Mouse (Mus musculus): ENCODE results near the gene Cebpz. TPM values are rescaled to one million over a fixed set of nuclear protein-coding genes. Genes with fewer than 3 reads are reported as not detected.

Cebpz gene
- 44.2 and 51.1 TPM in 2 replicates for polyA plus RNA-seq (2015; fragmentation: Nextera tagmentation; extraction: Ambion mirVana)

DNA sequence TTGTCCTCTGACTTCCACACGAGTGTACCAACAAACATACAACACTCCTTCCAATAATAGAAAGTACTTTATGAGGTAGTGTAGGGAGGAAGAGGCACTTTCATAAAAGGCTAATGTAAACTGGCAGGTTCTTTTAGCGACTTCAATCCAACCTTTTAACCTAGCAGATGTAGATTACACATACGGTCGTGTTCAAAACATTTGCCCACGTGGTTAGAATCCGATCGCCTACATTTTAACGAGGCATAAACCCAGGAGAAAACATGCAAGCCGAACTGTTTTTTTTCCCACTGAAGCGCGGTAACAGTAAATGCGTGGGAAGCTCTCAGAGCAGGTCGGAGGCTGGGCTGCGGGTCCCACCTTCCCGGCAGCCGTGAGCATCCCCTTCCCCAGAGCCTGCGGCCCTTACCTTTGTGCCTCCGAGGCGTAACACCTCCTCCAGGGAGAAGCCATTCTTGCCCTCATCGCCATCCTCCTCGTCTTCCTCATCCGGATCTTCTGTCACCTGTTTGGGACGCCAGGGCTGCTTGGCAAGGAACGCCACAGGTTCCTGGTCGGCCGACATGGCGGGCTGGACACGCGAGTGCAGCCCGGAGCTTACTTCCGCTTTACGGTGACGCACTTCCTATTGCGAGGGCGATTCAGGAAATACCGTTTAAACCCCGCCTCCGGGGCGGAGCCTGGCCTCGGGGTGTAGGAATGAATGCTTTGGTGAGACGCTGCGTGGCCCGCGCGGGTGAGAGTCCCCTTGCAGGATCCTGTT lies at the start of gene Cebpz, which contains the start of gene Ndufaf7:
TSS of gene Cebpz (minus strand) at position 601 of the 763 bp plus-strand sequence.
TSS of gene Ndufaf7 (plus strand) at position 671 of the 763 bp plus-strand sequence.
- peak within 1 kb of the TSS; percentile 53 for H3K27ac ChIP-seq
- H3K4me1 ChIP-seq (replicated peaks), result peaks cover 47% of the 10 kb centered on the region
- WGBS (ENCODE audit: insufficient replicate concordance), result under 1% methylated on average over 45 of the region's 45 CpGs
- H3K4me3 ChIP-seq (replicated peaks), result peak within 1 kb of the TSS; percentile 91
- peak within 1 kb of the TSS; percentile 83 for H3K4me2 ChIP-seq
- no peaks in the 10 kb centered on the region for H3K27me3 ChIP-seq
- peaks cover 46% of the 10 kb centered on the region for H3K36me3 ChIP-seq
- DNase-seq (peak; percentile 98), ATAC-seq (ENCODE audit: low read depth) (peak; percentile 99)
- no peaks in the 10 kb centered on the region for H3K9me3 ChIP-seq (replicated peaks)
- peak within 1 kb of the TSS; percentile 84 for H3K9ac ChIP-seq

GRCm38 (mm10) chr17:78983736-78984135 lies 46.9 kb upstream of the Cebpz start:
- Histone ChIP-seq H3K4me3 (replicated peaks) (no peak overlapping the region), H3K9me3 (replicated peaks) (no peaks in the 10 kb centered on the region), H3K9ac (no peak overlapping the region), H3K27me3 (no peaks in the 10 kb centered on the region), H3K36me3 (peaks cover 13% of the 10 kb centered on the region), H3K4me1 (replicated peaks) (peaks cover 2% of the 10 kb centered on the region; the same call in 1 of the 2 replicates), H3K4me2 (no peak overlapping the region), H3K27ac (no peak overlapping the region)
- DNase-seq, result no peak
- no peak for ATAC-seq (ENCODE audit: low read depth)
- 77% methylated on average over 3 of the region's 3 CpGs for WGBS (ENCODE audit: insufficient replicate concordance)

- Histone ChIP-seq H3K27me3 (no peaks in the 10 kb centered on the region), H3K4me3 (replicated peaks) (no peak overlapping the region), H3K27ac (no peak overlapping the region), H3K4me2 (no peak overlapping the region), H3K9ac (no peak overlapping the region), H3K36me3 (peaks cover 13% of the 10 kb centered on the region), H3K4me1 (replicated peaks) (peaks cover 2% of the 10 kb centered on the region; the same call in 1 of the 2 replicates), H3K9me3 (replicated peaks) (no peaks in the 10 kb centered on the region)
- ATAC-seq (ENCODE audit: low read depth) (no peak), DNase-seq (no peak)
- 84% methylated on average over 8 of the region's 8 CpGs for WGBS (ENCODE audit: insufficient replicate concordance)
Measured at GRCm38 (mm10) chr17:78983166-78983565, 46.3 kb upstream of the Cebpz start.

DNA sequence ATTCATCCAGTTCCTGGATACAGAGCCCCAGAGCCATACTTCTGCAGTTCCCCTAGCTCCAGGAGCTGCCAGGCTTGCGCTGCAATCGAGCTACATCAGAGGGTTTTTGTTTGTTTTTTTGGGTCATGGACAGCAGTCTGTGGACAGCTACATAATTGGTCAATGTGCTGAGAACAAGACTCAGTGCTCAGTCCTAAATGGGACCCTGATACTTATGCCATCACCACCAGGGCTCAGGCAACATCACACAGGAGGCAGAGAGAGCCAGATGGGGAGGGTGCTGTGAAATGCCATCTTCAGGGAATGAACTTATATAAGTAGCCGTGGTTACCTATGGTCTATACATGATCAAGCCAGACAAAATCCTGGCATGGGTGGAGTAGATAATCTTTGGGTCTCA lies 31.6 kb upstream of the Cebpz start:
- Histone ChIP-seq H3K9me3 (replicated peaks) (no peaks in the 10 kb centered on the region), H3K9ac (no peak overlapping the region), H3K4me3 (replicated peaks) (no peak overlapping the region), H3K4me1 (replicated peaks) (no peaks in the 10 kb centered on the region), H3K4me2 (no peak overlapping the region), H3K27me3 (no peaks in the 10 kb centered on the region), H3K36me3 (peaks cover 20% of the 10 kb centered on the region), H3K27ac (no peak overlapping the region)
- DNase-seq (no peak), ATAC-seq (ENCODE audit: low read depth) (no peak)
- WGBS (ENCODE audit: insufficient replicate concordance), result 72% methylated on average over 3 of the region's 3 CpGs

DNA sequence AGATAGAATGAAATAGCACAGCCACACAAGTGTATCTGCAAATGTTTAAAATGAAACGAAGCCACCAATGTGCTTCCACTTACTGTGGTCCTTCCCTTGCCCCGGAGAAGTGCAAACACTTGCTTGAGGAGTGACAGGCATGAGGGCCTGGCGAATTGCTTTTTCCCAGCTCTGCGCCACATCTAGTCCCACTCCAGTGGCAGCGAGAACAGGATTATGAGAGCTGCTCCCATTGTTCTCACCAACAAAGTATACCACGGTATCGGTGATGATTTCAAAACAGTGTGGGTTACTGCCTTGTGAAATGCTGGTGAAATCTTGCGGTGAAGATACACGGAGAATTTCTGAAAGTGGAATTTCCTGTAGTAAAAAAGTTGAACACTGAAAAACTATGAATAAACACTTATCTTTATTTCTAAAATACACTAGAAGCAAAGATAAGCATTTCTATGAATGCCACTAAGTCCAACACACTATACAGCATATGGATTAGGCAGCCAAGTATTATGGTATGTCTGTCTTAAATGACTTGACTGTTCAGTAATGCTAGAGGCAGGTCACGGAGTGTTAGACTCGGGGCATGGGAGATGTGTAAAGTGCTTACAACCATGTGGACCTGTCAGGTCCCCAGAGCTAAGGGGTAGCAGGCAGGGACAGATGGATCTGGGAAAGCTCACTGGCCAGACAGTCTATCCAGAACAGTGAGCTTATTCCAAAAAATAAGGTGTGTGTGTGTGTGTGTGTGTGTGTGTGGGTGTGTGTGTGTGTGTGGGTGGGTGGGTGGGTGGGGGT lies 29.4 kb upstream of the Cebpz start:
- DNase-seq (no peak), ATAC-seq (ENCODE audit: low read depth) (no peak)
- Histone ChIP-seq H3K27me3 (no peaks in the 10 kb centered on the region), H3K27ac (no peak overlapping the region), H3K9ac (no peak overlapping the region), H3K4me3 (replicated peaks) (no peak overlapping the region), H3K9me3 (replicated peaks) (no peaks in the 10 kb centered on the region), H3K4me1 (replicated peaks) (no peaks in the 10 kb centered on the region), H3K4me2 (no peak overlapping the region), H3K36me3 (peaks cover 27% of the 10 kb centered on the region)
- WGBS (ENCODE audit: insufficient replicate concordance), result 77% methylated on average over 11 of the region's 11 CpGs

DNA sequence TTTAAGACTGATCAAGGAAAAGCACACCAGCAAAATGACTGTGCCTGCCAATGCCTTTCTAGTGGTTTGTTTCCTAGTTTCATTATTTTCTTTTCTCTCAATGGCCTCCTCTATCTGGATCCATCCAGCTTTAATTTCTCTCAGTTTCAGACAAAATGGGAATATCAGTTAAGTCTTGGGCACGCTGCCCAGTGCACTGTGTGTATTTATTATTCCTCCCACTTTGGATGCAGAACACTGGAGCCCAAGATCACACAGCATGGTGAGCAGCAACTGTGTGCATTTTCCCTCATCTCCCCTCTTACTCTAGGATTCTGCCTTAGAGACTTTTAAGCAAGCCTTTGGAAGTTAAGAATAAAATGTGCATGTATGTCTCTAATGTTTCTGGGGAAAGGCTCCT lies 27.5 kb upstream of the Cebpz start:
- Histone ChIP-seq H3K4me2 (no peak overlapping the region), H3K9ac (no peak overlapping the region), H3K36me3 (peaks cover 34% of the 10 kb centered on the region), H3K27me3 (no peaks in the 10 kb centered on the region), H3K4me1 (replicated peaks) (no peaks in the 10 kb centered on the region), H3K4me3 (replicated peaks) (no peak overlapping the region), H3K27ac (no peak overlapping the region), H3K9me3 (replicated peaks) (no peaks in the 10 kb centered on the region)
- WGBS (ENCODE audit: insufficient replicate concordance), result 73% methylated on average over 1 of the region's 1 CpGs
- ATAC-seq (ENCODE audit: low read depth), result no peak
- DNase-seq, result no peak

DNA sequence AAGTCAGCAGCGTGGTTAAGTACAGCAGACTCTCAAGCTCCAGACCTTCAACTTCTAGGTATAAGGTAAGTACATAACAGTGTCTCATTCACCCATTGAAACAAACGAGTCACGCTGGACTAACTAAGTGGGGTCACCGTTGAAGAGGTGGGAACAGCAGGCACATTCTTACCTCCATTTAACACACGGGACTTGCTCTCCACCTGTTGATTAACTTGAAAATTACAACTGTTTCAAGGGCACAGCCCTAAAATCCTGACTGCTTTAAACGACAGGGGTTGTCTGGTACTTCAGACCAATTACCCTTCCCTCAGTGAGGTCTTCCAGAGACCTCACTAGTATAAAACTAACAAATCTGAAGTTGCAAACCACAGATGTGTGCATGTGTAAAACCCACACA lies 22.6 kb upstream of the Cebpz start:
- no peak overlapping the region for H3K4me2 ChIP-seq
- no peaks in the 10 kb centered on the region for H3K4me1 ChIP-seq (replicated peaks)
- no peak overlapping the region for H3K4me3 ChIP-seq (replicated peaks)
- no peaks in the 10 kb centered on the region for H3K27me3 ChIP-seq
- ATAC-seq (ENCODE audit: low read depth) (no peak), DNase-seq (no peak)
- no peak overlapping the region for H3K27ac ChIP-seq
- H3K9ac ChIP-seq, result no peak overlapping the region
- H3K9me3 ChIP-seq (replicated peaks), result no peaks in the 10 kb centered on the region
- 72% methylated on average over 6 of the region's 6 CpGs for WGBS (ENCODE audit: insufficient replicate concordance)
- peaks cover 46% of the 10 kb centered on the region for H3K36me3 ChIP-seq

DNA sequence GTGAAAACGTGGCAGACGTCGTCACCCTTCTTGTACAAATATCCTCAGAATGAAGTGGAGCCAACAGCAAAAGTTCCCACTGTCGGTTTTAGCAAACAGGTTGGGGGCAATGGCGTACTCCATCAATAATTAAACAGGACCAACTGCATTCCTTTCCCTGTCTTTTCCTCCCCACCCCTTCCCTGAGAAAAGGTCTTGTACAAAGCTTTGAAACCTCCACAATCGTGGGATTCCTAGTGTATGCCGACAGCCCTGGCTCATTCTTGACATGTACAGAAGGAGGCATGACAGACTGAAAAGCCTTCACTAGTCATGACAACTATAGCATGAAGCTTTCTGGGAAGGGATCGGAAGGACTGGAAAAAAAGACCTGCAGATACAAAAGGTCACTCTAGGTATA lies 16.4 kb upstream of the Cebpz start:
- DNase-seq, result no peak
- no peak overlapping the region for H3K27ac ChIP-seq
- peaks cover 47% of the 10 kb centered on the region for H3K36me3 ChIP-seq

DNA sequence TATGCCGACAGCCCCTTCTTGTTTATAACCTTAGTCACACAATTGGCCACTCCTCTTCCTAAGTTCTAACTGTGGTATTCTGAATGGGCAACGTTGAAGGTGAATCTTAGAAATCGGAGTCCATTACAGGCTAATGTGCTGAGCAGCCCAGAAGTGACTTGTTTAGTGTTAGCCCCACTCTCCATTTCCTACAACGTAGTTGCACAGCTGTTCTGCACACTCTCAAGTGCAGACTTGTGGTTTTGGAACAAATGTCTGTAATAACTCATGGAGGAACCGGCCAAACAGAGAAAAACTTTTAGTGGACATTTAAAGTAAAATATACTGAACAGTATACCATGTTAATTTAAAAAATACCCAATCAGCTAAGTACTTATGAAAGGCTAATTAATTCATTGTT lies 15.2 kb upstream of the Cebpz start:
- DNase-seq (no peak), ATAC-seq (ENCODE audit: low read depth) (no peak)
- Histone ChIP-seq H3K4me2 (no peak overlapping the region), H3K36me3 (peaks cover 52% of the 10 kb centered on the region), H3K27ac (no peak overlapping the region), H3K9ac (no peak overlapping the region), H3K9me3 (replicated peaks) (no peaks in the 10 kb centered on the region), H3K27me3 (no peaks in the 10 kb centered on the region), H3K4me1 (replicated peaks) (no peaks in the 10 kb centered on the region), H3K4me3 (replicated peaks) (no peak overlapping the region)
- WGBS (ENCODE audit: insufficient replicate concordance), result 78% methylated on average over 5 of the region's 5 CpGs

More for the DNA sequence above, 16.4 kb upstream of the Cebpz start:
- Histone ChIP-seq H3K27me3 (no peaks in the 10 kb centered on the region), H3K4me1 (replicated peaks) (no peaks in the 10 kb centered on the region), H3K4me3 (replicated peaks) (no peak overlapping the region), H3K9ac (no peak overlapping the region), H3K9me3 (replicated peaks) (no peaks in the 10 kb centered on the region), H3K4me2 (no peak overlapping the region)
- ATAC-seq (ENCODE audit: low read depth), result no peak
- 77% methylated on average over 8 of the region's 8 CpGs for WGBS (ENCODE audit: insufficient replicate concordance)

DNA sequence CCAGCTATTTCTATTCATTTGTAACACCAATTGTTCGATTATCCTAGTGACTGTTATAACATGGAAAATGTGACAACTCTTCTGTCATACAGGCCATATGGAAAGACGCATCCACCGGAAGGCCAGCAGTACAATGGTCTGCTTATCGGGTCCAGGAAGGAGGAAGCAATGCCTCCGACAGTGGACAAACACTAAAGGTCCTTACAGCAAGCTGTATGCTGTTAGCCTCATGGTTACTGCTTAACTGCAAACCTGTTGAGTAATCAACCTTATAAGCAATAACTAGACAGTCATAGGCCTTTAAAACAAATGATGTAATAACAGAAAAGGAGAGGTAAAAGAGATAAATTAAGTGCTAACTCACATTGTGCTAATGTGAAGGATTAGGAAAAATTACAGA lies 14.4 kb upstream of the Cebpz start:
- no peak overlapping the region for H3K27ac ChIP-seq
- H3K27me3 ChIP-seq, result no peaks in the 10 kb centered on the region
- peaks cover 56% of the 10 kb centered on the region for H3K36me3 ChIP-seq
- H3K4me3 ChIP-seq (replicated peaks), result no peak overlapping the region
- DNase-seq, result no peak
- no peaks in the 10 kb centered on the region for H3K4me1 ChIP-seq (replicated peaks)
- no peak for ATAC-seq (ENCODE audit: low read depth)
- no peaks in the 10 kb centered on the region for H3K9me3 ChIP-seq (replicated peaks)
- 75% methylated on average over 5 of the region's 5 CpGs for WGBS (ENCODE audit: insufficient replicate concordance)
- H3K9ac ChIP-seq, result no peak overlapping the region
- H3K4me2 ChIP-seq, result no peak overlapping the region

GRCm38 (mm10) chr17:78942579-78942978 lies 5.7 kb upstream of the Cebpz start:
- Histone ChIP-seq H3K9ac (no peak overlapping the region), H3K27ac (no peak overlapping the region), H3K27me3 (no peaks in the 10 kb centered on the region), H3K4me3 (replicated peaks) (no peak overlapping the region), H3K9me3 (replicated peaks) (no peaks in the 10 kb centered on the region), H3K36me3 (peaks cover 42% of the 10 kb centered on the region), H3K4me1 (replicated peaks) (peaks cover 6% of the 10 kb centered on the region), H3K4me2 (no peak overlapping the region)
- no peak for ATAC-seq (ENCODE audit: low read depth)
- no peak for DNase-seq
- 72% methylated on average over 11 of the region's 11 CpGs for WGBS (ENCODE audit: insufficient replicate concordance)
